Mouse (Mus musculus) liver, adult 2 months (tissue): ENCODE data around the gene Gm21887.
"Not testable (repeated sequence)": the region's sequence is repeated elsewhere in the genome, so short reads cannot be mapped to it uniquely, and the experiment has no call there.

Source experiments
- CTCF ChIP-seq: fragments of 200-500 bp; IDR thresholded peaks from 2 replicates; pipeline ENCODE4 v1.5.1; 2011; ENCODE audit warnings: low read depth, low read length, control low read depth
- POLR2A ChIP-seq: fragments of 200-500 bp; IDR thresholded peaks from 2 replicates; pipeline ENCODE4 v1.6.1; 2011; ENCODE audit warnings: low read length, control low read depth; ENCODE audit not compliant: insufficient read depth; ENCODE audit errors: extremely low read depth

GRCm38 (mm10) chrX:169972791-169973494 is 36.5 kb upstream of the Gm21887 start:
- TF ChIP-seq POLR2A, CTCF: not testable (repeated sequence)
